Mouse (Mus musculus) cortical plate, adult 2 months (tissue): ENCODE results near the gene Gm10770.
"Not testable (repeated sequence)": the region's sequence is repeated elsewhere in the genome, so short reads cannot be mapped to it uniquely, and the experiment has no call there.

ENCODE experiments used
- CTCF ChIP-seq: fragments of 200-500 bp; IDR thresholded peaks from 2 replicates; pipeline ENCODE4 v1.5.1; 2011; ENCODE audit warnings: mild to moderate bottlenecking, control low read depth, low read length; ENCODE audit not compliant: insufficient read depth; ENCODE audit errors: extremely low read depth
- POLR2A ChIP-seq: fragments of 200-500 bp; IDR thresholded peaks from 2 replicates; pipeline ENCODE4 v1.6.1; 2011; ENCODE audit warnings: mild to moderate bottlenecking, low read length, control low read depth; ENCODE audit not compliant: insufficient read depth; ENCODE audit errors: extremely low read depth

DNA sequence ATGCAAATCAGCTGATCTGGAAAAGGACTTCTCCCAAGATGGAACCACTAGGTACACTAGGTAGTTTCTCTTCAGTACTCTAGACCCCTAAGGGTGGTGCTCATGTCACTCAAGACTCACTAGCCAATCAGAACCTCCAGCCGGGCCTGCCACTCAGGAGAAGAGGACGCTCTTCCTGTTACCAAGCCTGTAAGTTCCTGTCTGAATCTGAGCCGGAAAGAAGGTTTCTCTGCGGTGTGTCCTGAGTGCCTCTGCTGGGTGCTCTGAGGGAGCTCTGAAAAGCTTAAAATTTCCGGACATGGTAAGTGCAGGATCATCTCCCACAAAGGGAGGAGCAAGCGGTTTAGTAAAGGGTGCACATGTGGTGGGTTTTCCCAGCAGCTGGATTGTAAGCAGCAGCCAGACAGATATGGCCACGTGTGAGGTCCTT lies 2.1 kb upstream of the Gm10770 start, which contains the start of gene Gm14139:
- TF ChIP-seq POLR2A, CTCF: not testable (repeated sequence)
